Mouse (Mus musculus) retina, postnatal 7 days (tissue): ENCODE measurements around the gene Aurkc.
"Not testable (repeated sequence)": the region's sequence is repeated elsewhere in the genome, so short reads cannot be mapped to it uniquely, and the experiment has no call there.

Source experiments
- DNase-seq: peaks from one replicate; pipeline ENCODE4 v3.0.0-alpha.2; 2012; ENCODE audit warnings: low read depth, low spot score

Aurkc gene

DNA sequence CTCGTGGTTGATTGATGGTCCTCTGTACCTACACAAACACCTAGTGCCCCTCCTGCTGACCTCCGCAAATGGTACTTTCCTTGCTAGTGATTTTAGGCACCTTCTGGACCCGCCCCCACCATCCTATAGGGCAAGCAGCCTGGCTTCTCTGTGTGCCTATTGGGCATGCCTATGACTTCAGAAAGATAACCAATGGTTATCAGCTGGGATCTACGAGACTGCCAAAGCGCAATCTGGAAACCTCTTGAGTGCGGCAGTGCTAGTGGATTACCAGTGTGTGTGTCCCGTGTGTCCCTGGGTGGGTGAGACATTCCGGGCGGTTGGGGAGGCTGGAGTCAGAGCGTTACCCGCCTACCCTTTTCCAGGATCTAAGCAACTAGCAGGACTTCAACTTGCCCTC is at the start of gene Aurkc:
Gene Aurkc (plus strand): TSS at position 50 of the 400 bp plus-strand sequence.
- not testable (repeated sequence) for DNase-seq

DNA sequence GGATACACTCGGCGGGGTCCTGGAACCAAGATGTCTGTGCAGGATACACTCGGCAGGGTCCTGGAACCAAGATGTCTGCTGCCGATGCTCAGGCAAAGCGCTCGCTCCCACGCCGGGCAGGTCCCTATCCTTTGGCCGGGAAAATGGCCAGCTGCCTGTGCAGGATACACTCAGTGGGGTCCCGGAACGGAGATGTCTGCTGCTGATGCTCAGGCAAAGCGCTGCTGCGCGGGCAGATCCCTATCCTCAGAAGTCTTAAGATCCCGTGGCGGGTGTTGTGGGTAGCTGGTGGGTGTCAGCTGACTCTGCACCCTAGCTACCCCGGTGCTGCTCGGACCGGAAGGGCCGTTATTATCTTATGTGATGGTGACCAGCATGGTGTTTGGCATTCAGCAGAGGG is 47.0 kb upstream of the Aurkc start:
- not testable (repeated sequence) for DNase-seq

DNA sequence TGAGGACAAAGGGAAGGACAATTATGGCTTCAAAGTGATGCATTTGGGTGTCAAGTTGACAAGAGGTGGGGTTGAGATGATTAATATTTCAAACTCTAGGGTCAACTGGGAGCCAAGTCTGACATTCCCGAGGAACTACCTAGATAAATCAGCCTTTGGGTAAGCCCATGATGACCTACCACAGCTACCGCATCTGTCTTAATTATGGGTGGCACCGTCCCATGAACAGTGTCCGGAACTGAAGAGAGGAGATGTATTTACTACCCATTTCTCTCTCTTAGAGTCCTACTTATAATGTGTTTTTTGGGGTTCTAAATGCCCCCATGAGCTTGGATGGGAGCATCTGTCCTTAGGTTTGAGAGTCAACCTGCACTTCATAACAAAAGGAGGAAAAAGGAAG is 38.5 kb upstream of the Aurkc start:
- DNase-seq = no peak

DNA sequence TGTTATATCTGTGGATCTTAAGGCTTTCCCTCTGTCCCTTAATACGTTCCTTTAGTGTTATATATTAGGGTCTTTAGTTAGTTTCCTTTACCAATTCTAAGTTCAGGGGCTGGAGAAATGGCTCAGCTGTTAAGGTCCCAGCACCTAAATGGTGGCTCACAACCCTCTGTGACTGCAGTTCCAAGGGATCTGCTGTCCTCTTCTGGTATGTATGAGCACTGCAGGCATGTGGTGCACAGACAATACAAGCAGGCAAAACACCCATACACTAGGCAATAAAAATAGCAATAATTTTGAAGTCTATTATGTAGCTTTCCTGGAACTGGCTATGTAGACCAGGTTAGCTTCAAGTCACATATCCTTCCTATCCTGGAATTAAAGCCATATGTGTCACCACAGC is 36.5 kb upstream of the Aurkc start:
- DNase-seq = no peak

DNA sequence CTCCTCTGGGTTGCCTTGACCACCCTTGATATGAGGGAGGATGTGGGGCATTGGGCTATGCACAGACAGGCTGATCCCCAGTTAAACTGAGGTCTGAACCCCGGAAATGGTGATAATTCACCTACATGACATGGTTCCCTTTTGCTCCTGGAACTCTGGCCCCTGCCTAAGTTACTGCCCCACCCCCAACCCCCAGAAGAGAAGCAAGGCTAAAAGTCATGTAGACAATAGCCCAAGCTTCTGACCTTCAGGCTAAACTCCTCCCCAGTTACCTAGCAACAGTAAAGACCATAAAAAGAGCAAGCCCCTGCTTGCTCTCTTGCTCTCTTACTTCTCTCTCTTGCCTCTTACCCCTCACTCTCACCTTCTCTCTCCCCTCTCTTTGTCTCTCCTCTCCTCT is 21.5 kb upstream of the Aurkc start:
- no peak for DNase-seq

DNA sequence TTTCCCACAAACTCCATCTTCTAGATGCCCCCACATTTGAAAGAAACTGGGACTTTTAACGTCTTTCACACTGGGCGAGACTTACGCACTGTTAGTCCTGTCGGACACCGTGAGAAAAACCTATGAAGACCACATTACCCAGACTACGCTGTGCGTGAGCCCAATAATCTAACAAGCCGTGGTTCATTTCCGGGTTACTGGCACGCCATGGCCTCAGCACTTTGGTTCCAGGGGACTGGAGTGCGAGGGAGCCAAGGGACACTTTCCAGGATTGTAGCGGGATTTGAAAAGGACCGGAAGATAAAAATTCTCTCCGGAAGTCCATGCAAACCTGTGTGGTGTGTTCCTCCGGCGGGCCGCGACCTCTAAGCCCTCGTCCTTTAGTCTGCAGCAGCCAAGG is 18.2 kb upstream of the Aurkc start:
- DNase-seq = no peak

DNA sequence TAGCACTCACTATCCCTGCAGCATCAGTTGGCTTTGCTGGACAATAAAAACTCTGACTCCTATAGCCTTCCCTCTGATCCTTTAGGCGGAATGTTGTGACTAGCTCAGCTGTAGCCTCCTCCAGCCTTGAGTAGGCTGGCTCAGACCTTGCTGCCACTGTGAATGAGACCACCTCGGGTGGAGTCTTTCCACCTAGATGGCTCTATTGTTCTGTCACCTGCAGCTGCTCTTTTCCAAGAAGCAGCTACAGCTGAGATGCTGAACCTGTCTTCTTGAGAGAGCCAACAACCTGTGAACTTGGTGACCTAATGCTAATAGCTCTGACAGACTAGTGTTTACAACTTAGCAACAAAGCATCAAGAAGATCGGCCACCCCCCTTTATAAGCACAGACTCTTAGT is 3.8 kb downstream of the Aurkc start:
- DNase-seq = not testable (repeated sequence)

DNA sequence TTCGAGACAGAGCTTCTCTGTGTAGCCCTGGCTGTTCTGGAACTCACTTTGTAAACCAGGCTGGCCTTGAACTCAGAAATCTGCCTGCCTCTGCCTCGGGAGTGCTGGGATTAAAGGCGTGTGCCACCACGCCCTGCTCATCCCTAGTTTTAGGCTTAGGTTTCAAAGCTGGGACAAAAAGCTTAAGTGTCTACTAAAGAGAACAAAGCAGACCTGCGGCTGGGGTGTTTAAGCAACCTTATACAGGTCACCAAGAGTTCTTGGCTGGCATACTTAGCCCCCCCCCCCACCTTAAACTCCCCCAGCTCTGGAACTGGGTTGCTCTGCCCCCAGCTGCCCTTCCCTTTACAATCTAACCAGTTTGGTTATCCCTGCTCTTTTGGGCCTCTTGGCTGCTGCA is 10.3 kb downstream of the Aurkc start:
- DNase-seq = not testable (repeated sequence)

DNA sequence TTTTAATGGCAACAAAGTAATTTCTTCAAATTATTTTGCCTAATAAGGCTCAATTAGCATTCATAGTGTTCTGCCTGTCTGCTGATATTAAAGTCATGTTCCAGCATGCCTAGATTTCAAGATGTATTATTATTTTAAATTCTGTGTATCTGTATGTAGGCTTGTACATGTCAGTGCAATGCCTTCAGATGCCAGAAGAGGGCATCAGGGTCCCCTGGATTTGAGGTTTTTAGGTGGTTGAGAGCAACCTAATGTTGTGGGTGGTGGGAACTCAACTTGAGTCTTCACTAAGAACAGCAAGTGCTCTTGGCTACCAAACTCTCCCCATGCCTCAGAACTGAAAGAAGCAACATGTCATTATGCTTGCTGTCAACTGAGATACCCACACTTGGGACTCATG is 32.3 kb downstream of the Aurkc start:
- no peak for DNase-seq

DNA sequence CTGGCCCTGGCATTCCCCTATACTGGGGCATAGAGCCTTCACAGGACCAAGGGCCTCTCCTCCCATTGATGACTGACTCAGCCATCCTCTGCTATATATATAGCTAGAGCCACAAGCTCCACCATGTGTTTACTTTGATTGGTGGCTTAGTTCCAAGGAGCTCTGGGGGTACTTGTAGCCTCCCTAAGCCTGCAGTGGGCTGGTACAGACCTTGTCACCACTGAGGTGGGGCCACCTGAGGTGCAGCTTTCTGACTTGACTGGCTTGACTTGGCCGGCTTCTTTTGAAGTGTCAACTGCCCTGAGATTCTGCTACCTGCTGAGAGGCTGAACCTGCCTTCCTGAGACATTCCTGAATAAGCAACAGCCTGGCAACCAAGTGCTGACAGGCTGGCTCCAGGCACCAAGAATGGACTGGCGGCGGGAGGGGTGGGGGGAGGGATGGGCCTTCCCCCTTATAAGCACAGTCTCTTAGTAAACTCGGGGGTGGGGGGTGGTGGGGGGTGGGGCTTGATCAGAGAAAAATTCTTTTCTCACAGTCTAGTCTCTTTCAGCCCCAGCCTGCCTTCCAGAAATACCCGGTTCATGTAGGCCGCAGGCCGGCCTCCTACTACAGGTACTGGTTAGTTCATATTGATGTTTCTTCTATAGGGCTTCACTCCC is 54.7 kb downstream of the Aurkc start:
- DNase-seq = not testable (repeated sequence)
